Mouse (Mus musculus): Measurements from ENCODE around the gene Ms4a4d.

The Ms4a4d gene

DNA sequence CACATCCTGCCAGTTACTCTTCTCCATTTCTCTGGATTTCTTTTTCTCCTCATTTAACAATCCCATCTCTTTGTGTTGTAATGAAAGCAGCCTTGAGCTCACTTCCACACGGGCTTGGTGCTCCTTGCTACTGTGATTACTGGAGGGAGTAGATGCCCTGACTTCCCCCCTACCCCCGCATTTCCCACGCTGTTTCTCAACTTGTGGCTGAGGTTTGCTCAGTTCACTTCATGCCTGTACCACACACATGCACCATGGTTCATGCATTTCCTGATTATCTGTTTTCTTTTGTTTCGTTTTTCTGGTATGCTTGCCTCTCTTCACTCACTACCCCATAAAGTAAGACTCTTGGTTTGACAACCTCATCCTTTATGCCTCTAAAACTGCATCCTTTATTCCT lies 52.6 kb downstream of the Ms4a4d start:
- DNase-seq = no peak

DNA sequence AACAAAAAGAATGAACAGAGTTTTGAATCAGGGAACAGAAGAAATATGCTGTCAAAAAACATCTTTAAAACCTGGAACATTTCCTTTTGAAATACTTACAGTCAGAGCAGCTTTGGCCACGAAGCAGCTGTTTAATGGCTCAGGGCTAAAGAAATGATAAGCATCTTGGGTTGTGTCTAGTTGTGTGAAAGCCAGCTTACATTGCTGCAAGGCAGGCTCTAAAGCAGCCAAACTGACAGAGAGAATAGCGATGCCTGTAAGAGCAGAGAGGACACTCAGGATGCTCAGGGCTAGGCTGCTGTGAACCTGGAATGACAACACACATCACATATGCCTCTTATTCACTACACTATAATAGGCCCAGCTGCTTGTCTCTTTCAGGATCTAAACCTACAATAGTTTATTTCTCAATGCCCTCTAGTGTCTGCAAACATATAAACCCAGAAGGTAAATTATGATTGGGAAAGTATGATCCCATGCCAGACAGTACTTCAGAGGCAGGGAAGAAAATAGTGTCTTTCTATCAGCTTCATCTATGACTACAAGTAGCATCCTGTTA lies 53.4 kb downstream of the Ms4a4d start:
- no peak for DNase-seq

DNA sequence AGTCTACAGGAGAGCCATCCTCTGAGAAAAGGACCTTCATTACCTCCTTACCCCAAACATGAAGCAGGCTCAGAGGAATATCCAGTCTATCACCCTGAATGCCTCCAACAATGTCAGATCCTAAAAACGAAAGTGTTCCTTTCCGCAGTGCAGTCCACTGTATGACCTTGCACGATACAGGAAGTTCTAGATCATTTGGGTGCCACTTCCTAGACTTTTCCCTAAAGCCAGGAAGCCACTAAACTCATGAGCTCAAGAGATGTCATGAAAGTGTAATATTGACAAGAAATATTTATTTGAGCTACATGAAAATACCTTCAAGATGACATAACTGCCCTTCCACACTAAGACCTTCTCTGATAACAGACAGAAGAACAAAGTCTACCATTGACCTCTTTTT lies 64.7 kb downstream of the Ms4a4d start:
- no peak for DNase-seq

DNA sequence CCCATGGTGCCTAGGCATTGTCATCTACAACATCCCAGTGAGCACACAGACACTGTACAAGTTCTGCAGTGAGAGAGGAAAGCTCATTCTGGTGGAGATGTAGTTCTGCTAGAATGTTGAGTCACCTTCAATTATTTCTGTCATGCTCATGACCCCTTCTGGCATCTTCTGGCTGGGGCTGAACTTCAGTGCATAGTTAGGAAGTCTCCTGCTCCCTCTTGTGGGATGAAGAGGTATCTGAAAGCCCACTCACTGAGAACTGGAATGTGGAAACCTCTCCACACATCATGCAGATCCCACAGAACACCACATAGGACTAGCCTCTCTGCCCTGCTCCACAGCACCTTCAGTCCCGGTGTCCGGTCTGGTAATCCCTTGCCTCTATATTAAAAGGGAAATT lies 65.4 kb downstream of the Ms4a4d start:
- DNase-seq = peak; percentile 30

DNA sequence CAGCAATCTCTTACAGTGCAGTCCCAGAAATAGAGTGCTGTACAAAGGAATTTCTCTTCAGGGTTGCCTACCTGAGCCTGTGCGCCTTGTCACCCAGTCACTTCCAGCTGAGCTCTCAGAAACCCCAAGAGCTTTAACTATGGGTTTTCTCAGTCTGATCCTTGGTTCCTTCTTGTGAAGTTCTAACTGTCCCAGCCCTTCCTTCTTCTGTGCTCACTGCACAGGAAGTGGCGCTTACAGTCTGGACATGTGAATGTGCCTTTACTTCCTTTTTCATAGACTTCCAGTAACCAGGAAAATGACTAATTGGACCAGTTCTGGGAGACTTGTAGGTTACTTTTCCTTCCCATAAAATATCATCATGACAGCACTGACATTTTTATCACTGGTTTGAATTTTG lies 68.0 kb downstream of the Ms4a4d start, which contains the start of gene Ms4a6d:
Gene Ms4a6d (minus strand): TSS at position 247 of the 400 bp plus-strand sequence.
- no peak for DNase-seq

Measured in retina, postnatal 1 day (tissue).